Mouse (Mus musculus): ENCODE measurements around the gene Sez6l2. TPM values are rescaled to one million over a fixed set of nuclear protein-coding genes. Genes with fewer than 3 reads are reported as not detected.

The Sez6l2 gene
- polyA plus RNA-seq, 1 experiment = 0.04 TPM

- no peaks in the 10 kb centered on the region for H3K27me3 ChIP-seq (ENCODE audit: control insufficient read depth)
- H3K4me1 ChIP-seq (ENCODE audit: control insufficient read depth) = peaks cover 59% of the 10 kb centered on the region
- peaks cover 13% of the 10 kb centered on the region for H3K36me3 ChIP-seq (ENCODE audit: control insufficient read depth)
- peak within 1 kb of the TSS; percentile 70 for H3K4me3 ChIP-seq (replicated peaks)
- no peaks in the 10 kb centered on the region for H3K9me3 ChIP-seq (ENCODE audit: control insufficient read depth, low read length)
- TF ChIP-seq GATA1 (IDR thresholded peaks at IDR 0.05; ENCODE audit: low read length) = no peak
- TF ChIP-seq TAL1 (IDR thresholded peaks at IDR 0.05; ENCODE audit: low read length) = no peak
Observed at GRCm38 (mm10) chr7:126928384-126929037, 21.9 kb upstream of the Sez6l2 start, which contains the start of gene Kctd13. TSS of gene Kctd13 (plus strand) at chr7:126928879.

DNA sequence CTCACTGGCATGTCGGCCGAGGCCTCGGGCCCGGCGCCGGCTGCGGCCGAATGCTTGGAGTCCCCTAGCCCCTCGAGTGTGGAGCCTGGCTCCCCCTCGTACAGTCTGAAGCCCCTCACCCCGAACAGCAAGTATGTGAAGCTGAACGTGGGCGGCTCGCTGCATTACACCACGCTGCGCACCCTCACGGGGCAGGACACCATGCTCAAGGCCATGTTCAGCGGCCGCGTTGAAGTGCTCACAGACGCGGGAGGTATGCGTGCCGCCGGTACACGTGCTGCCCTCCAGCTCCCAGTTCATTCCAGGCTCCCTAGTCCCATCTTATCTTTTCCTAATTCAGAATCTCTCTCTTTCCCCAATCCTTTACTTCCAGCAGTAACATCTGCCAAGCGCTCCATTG lies 21.3 kb upstream of the Sez6l2 start:
- H3K36me3 ChIP-seq (ENCODE audit: control insufficient read depth) = peaks cover 16% of the 10 kb centered on the region
- no peaks in the 10 kb centered on the region for H3K9me3 ChIP-seq (ENCODE audit: control insufficient read depth, low read length)
- H3K27me3 ChIP-seq (ENCODE audit: control insufficient read depth) = no peaks in the 10 kb centered on the region
- peak overlapping the region; percentile 70 for H3K4me3 ChIP-seq (replicated peaks)
- TF ChIP-seq GATA1 (IDR thresholded peaks at IDR 0.05; ENCODE audit: low read length) (no peak), TAL1 (IDR thresholded peaks at IDR 0.05; ENCODE audit: low read length) (no peak)
- peaks cover 54% of the 10 kb centered on the region for H3K4me1 ChIP-seq (ENCODE audit: control insufficient read depth)

- no peak overlapping the region for H3K4me3 ChIP-seq (replicated peaks)
- TF ChIP-seq TAL1 (IDR thresholded peaks at IDR 0.05; ENCODE audit: low read length) = no peak
- no peak for TF ChIP-seq GATA1 (IDR thresholded peaks at IDR 0.05; ENCODE audit: low read length)
- H3K36me3 ChIP-seq (ENCODE audit: control insufficient read depth) = peaks cover 27% of the 10 kb centered on the region
- H3K4me1 ChIP-seq (ENCODE audit: control insufficient read depth) = peaks cover 27% of the 10 kb centered on the region
- H3K27me3 ChIP-seq (ENCODE audit: control insufficient read depth) = no peaks in the 10 kb centered on the region
- no peaks in the 10 kb centered on the region for H3K9me3 ChIP-seq (ENCODE audit: control insufficient read depth, low read length)
Observed at GRCm38 (mm10) chr7:126932652-126933051, 17.7 kb upstream of the Sez6l2 start.

GRCm38 (mm10) chr7:126941171-126941570 lies 9.2 kb upstream of the Sez6l2 start:
- no peak for TF ChIP-seq TAL1 (IDR thresholded peaks at IDR 0.05; ENCODE audit: low read length)
- TF ChIP-seq GATA1 (IDR thresholded peaks at IDR 0.05; ENCODE audit: low read length) = no peak

DNA sequence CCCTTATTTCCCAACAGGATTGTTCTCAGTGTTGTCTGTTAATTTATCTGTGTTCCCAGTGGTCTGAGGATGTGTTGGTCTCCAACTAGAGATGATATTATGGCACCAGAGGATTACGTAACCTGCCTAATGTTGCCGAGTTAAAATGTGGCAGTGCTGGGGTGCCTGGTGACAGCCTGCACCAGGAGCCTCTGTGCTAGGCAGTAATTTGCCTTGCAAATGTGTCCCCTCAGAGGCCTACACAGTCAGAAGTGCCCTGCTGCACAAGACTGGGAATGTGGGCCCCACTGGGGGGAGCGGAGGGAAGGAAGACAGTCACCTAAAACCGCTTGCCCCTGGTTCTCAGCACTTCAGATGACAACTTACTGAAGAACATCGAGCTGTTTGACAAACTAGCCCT lies 8.6 kb upstream of the Sez6l2 start:
- no peak for TF ChIP-seq TAL1 (IDR thresholded peaks at IDR 0.05; ENCODE audit: low read length)
- TF ChIP-seq GATA1 (IDR thresholded peaks at IDR 0.05; ENCODE audit: low read length) = no peak
- Histone ChIP-seq H3K4me3 (replicated peaks) (no peak overlapping the region), H3K4me1 (ENCODE audit: control insufficient read depth) (peaks cover 6% of the 10 kb centered on the region), H3K36me3 (ENCODE audit: control insufficient read depth) (peaks cover 23% of the 10 kb centered on the region), H3K9me3 (ENCODE audit: control insufficient read depth, low read length) (no peaks in the 10 kb centered on the region), H3K27me3 (ENCODE audit: control insufficient read depth) (no peaks in the 10 kb centered on the region)

More at GRCm38 (mm10) chr7:126941171-126941570, 9.2 kb upstream of the Sez6l2 start:
- H3K4me1 ChIP-seq (ENCODE audit: control insufficient read depth) = peaks cover 6% of the 10 kb centered on the region
- no peak overlapping the region for H3K4me3 ChIP-seq (replicated peaks)
- H3K36me3 ChIP-seq (ENCODE audit: control insufficient read depth) = peaks cover 24% of the 10 kb centered on the region
- H3K27me3 ChIP-seq (ENCODE audit: control insufficient read depth) = no peaks in the 10 kb centered on the region
- no peaks in the 10 kb centered on the region for H3K9me3 ChIP-seq (ENCODE audit: control insufficient read depth, low read length)

GRCm38 (mm10) chr7:126946530-126946929 lies 3.8 kb upstream of the Sez6l2 start:
- TF ChIP-seq TAL1 (IDR thresholded peaks at IDR 0.05; ENCODE audit: low read length) (no peak), GATA1 (IDR thresholded peaks at IDR 0.05; ENCODE audit: low read length) (no peak)
- Histone ChIP-seq H3K36me3 (ENCODE audit: control insufficient read depth) (peaks cover 13% of the 10 kb centered on the region), H3K4me3 (replicated peaks) (no peak overlapping the region), H3K4me1 (ENCODE audit: control insufficient read depth) (peaks cover 15% of the 10 kb centered on the region), H3K27me3 (ENCODE audit: control insufficient read depth) (peaks cover 30% of the 10 kb centered on the region), H3K9me3 (ENCODE audit: control insufficient read depth, low read length) (no peaks in the 10 kb centered on the region)

DNA sequence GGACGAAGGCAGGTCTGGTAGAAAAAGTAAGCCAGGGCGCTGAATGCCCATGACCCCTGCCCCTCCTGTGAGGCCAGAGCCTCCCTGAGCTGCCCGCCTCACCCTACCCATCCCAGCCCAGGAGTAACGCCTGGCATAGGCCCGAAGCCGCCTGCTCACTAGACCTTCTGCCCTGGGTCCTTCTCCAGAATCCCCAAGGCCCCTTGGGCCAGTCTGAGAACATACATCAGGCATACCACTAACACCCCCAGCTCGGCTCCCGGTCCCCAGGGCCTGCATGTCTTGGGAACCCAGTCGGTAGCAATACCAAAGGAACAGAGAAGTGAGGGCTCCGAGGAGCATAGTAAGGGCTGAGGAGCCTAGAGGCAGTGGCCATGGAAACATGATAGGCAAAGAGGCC lies 1.7 kb upstream of the Sez6l2 start:
- Histone ChIP-seq H3K36me3 (ENCODE audit: control insufficient read depth) (peaks cover 7% of the 10 kb centered on the region), H3K27me3 (ENCODE audit: control insufficient read depth) (peaks cover 45% of the 10 kb centered on the region), H3K4me1 (ENCODE audit: control insufficient read depth) (peaks cover 15% of the 10 kb centered on the region), H3K9me3 (ENCODE audit: control insufficient read depth, low read length) (no peaks in the 10 kb centered on the region), H3K4me3 (replicated peaks) (no peak overlapping the region)
- TF ChIP-seq GATA1 (IDR thresholded peaks at IDR 0.05; ENCODE audit: low read length) = no peak
- TF ChIP-seq TAL1 (IDR thresholded peaks at IDR 0.05; ENCODE audit: low read length) = no peak

- TF ChIP-seq TAL1 (IDR thresholded peaks at IDR 0.05; ENCODE audit: low read length) (no peak), GATA1 (IDR thresholded peaks at IDR 0.05; ENCODE audit: low read length) (no peak)
- Histone ChIP-seq H3K4me1 (ENCODE audit: control insufficient read depth) (peaks cover 15% of the 10 kb centered on the region), H3K4me3 (replicated peaks) (peak within 1 kb of the TSS; percentile 25), H3K36me3 (ENCODE audit: control insufficient read depth) (peaks cover 7% of the 10 kb centered on the region), H3K9me3 (ENCODE audit: control insufficient read depth, low read length) (no peaks in the 10 kb centered on the region), H3K27me3 (ENCODE audit: control insufficient read depth) (peaks cover 45% of the 10 kb centered on the region)
Observed at GRCm38 (mm10) chr7:126949403-126949792, 965 bp upstream of the Sez6l2 start, which contains the start of gene Asphd1. TSS of gene Asphd1 (minus strand) at chr7:126949582.

DNA sequence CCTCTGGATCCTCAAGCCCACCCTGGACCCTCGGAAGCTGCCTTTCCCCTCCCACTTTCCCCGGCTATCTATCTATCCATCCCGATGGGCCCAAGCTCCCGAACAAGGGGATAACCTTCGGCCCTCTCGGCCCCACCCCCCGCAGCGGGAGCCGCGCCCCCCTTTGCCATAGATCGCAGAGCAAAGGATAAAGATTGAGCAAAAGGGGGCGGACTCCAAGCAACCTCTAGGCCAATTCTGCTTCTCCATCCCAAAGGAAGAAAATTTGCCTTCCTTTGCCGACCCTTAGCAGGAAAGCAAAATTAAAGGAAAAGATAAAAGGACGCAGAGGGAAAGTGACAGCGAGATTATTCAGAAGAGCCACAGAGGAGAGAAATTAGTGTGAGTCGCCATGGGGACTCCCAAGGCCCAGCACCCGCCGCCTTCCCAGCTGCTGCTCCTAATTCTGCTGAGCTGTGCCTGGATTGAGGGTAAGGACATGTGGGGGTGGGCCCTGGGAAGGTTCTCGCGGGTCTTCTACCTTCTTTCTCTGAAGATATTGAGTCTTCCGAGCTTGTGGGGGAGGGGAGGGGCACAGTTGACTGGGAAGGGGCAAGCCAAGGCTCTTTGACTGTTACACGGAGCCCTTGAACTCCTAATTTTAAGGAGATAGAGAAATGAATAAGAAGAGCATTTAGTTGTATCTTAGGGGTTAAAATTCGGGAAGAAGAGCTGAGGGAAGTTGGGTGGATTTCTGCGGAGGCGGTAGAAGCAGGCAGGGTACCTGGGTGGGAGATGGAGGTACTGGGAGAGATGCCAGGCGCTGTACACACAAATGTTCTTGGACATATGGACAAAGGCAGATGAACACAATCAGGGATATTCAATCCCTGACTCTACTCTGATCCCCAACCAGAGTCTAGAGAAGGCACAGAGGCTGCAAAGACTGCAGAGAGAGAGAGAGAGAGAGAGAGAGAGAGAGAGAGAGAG lies 568 bp downstream of the Sez6l2 start:
- TF ChIP-seq TAL1 (IDR thresholded peaks at IDR 0.05; ENCODE audit: low read length) (no peak), GATA1 (IDR thresholded peaks at IDR 0.05; ENCODE audit: low read length) (no peak)
- Histone ChIP-seq H3K27me3 (ENCODE audit: control insufficient read depth) (peaks cover 45% of the 10 kb centered on the region), H3K9me3 (ENCODE audit: control insufficient read depth, low read length) (no peaks in the 10 kb centered on the region), H3K4me1 (ENCODE audit: control insufficient read depth) (peaks cover 15% of the 10 kb centered on the region), H3K36me3 (ENCODE audit: control insufficient read depth) (no peaks in the 10 kb centered on the region; the same call in 1 of the 2 replicates), H3K4me3 (replicated peaks) (no peak overlapping the region)

All from erythroblast, embryonic 14.5 days (primary cell).